Mouse (Mus musculus): ENCODE results near the gene Zbtb45. TPM values are rescaled to one million over a fixed set of nuclear protein-coding genes. Genes with fewer than 3 reads are reported as not detected.

Zbtb45 gene
- polyA plus RNA-seq, 1 experiment = 8.2 TPM

- Histone ChIP-seq H3K27me3 (ENCODE audit: control insufficient read depth, insufficient read depth, insufficient read length) (no peaks in the 10 kb centered on the region), H3ac (ENCODE audit: control insufficient read depth, insufficient read length) (no peak overlapping the region), H3K4me2 (ENCODE audit: low read depth) (no peak overlapping the region), H3K79me2 (ENCODE audit: control insufficient read depth, insufficient read depth) (no peaks in the 10 kb centered on the region), H3K4me3 (no peak overlapping the region), H3K36me3 (ENCODE audit: control insufficient read depth, insufficient read depth) (no peaks in the 10 kb centered on the region)
- TF ChIP-seq SRF (IDR thresholded peaks at IDR 0.05; ENCODE audit: control insufficient read depth, insufficient read length, low read depth) (no peak), TCF12 (IDR thresholded peaks at IDR 0.05; ENCODE audit: insufficient read depth, poor library complexity, severe bottlenecking) (no peak), POLR2A (IDR thresholded peaks at IDR 0.05; ENCODE audit: insufficient read length, low read depth) (no peak), POLR2AphosphoS2 (IDR thresholded peaks at IDR 0.05; ENCODE audit: insufficient read length, low read depth) (no peak), USF1 (IDR thresholded peaks at IDR 0.05; ENCODE audit: low read depth) (no peak), MYOG (IDR thresholded peaks at IDR 0.05; ENCODE audit: control insufficient read depth in 1 of 3, insufficient read depth in 1 of 3, insufficient read length in 2 of 3, low read depth in 2 of 3) (no peak), CEBPB (IDR thresholded peaks at IDR 0.05; ENCODE audit: insufficient read depth, poor library complexity, severe bottlenecking) (no peak), MAX (IDR thresholded peaks at IDR 0.05; ENCODE audit: low read depth) (no peak), TCF3 (IDR thresholded peaks at IDR 0.05; ENCODE audit: insufficient read length, low read depth) (no peak), E2F4 (IDR thresholded peaks at IDR 0.05; ENCODE audit: insufficient read depth) (no peak), MYOD1 (IDR thresholded peaks at IDR 0.05; ENCODE audit: control insufficient read depth in 1 of 3, insufficient read length in 2 of 3, low read depth in 2 of 3) (no peak)
Measured at GRCm38 (mm10) chr7:12997230-12997629, 12.6 kb downstream of the Zbtb45 start.

- TF ChIP-seq REST (IDR thresholded peaks at IDR 0.05; ENCODE audit: insufficient read depth, insufficient read length) (no peak), MAX (IDR thresholded peaks at IDR 0.05; ENCODE audit: low read depth) (no peak), TCF3 (IDR thresholded peaks at IDR 0.05; ENCODE audit: insufficient read length, low read depth) (no peak), TCF12 (IDR thresholded peaks at IDR 0.05; ENCODE audit: insufficient read depth, poor library complexity, severe bottlenecking) (no peak), POLR2AphosphoS2 (IDR thresholded peaks at IDR 0.05; ENCODE audit: insufficient read length, low read depth) (no peak), MYOD1 (IDR thresholded peaks at IDR 0.05; ENCODE audit: control insufficient read depth in 1 of 3, insufficient read length in 2 of 3, low read depth in 2 of 3) (no peak), MYOG (IDR thresholded peaks at IDR 0.05; ENCODE audit: control insufficient read depth in 1 of 3, insufficient read depth in 1 of 3, insufficient read length in 2 of 3, low read depth in 2 of 3) (no peak), CEBPB (IDR thresholded peaks at IDR 0.05; ENCODE audit: insufficient read depth, poor library complexity, severe bottlenecking) (no peak)
- no peaks in the 10 kb centered on the region for H3K27me3 ChIP-seq (ENCODE audit: control insufficient read depth, insufficient read depth, insufficient read length)
- H3ac ChIP-seq (ENCODE audit: control insufficient read depth, insufficient read length) = no peak overlapping the region
- H3K4me3 ChIP-seq = no peak overlapping the region
- no peaks in the 10 kb centered on the region for H3K36me3 ChIP-seq (ENCODE audit: control insufficient read depth, insufficient read depth)
- no peaks in the 10 kb centered on the region for H3K79me2 ChIP-seq (ENCODE audit: control insufficient read depth, insufficient read depth)
- H3K4me2 ChIP-seq (ENCODE audit: low read depth) = no peak overlapping the region
Measured at GRCm38 (mm10) chr7:12995862-12996261, 14.0 kb downstream of the Zbtb45 start.

- H3K4me2 ChIP-seq (ENCODE audit: low read depth) = no peak overlapping the region
Measured at GRCm38 (mm10) chr7:12993148-12993547, 16.7 kb downstream of the Zbtb45 start.

DNA sequence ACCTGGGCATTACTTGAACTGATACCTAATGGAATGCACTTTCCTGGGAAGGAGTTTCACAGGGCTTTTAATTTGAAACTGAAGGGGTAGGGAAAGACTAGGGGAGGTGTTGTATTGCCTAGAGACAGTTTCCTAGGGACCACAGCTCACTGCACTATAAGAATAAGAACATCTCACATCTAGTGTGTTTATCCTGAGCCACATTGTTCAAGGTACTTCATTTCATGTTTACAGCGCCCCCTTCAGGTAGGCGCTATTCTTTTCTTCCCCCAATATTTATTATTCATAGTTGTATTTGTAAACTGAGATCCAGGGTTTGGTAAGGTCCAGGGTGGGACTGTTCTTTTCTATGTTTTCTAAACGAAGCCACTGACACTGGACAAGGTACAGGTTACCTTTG is 17.6 kb downstream of the Zbtb45 start:
- Histone ChIP-seq H3K36me3 (ENCODE audit: control insufficient read depth, insufficient read depth) (no peaks in the 10 kb centered on the region), H3ac (ENCODE audit: control insufficient read depth, insufficient read length) (no peak overlapping the region), H3K4me3 (no peak overlapping the region), H3K4me2 (ENCODE audit: low read depth) (no peak overlapping the region), H3K79me2 (ENCODE audit: control insufficient read depth, insufficient read depth) (no peaks in the 10 kb centered on the region), H3K27me3 (ENCODE audit: control insufficient read depth, insufficient read depth, insufficient read length) (no peaks in the 10 kb centered on the region)
- TF ChIP-seq MYOG (IDR thresholded peaks at IDR 0.05; ENCODE audit: control insufficient read depth in 1 of 3, insufficient read depth in 1 of 3, insufficient read length in 2 of 3, low read depth in 2 of 3) (no peak), CEBPB (IDR thresholded peaks at IDR 0.05; ENCODE audit: insufficient read depth, poor library complexity, severe bottlenecking) (no peak), TCF12 (IDR thresholded peaks at IDR 0.05; ENCODE audit: insufficient read depth, poor library complexity, severe bottlenecking) (no peak), TCF3 (IDR thresholded peaks at IDR 0.05; ENCODE audit: insufficient read length, low read depth) (no peak), MYOD1 (IDR thresholded peaks at IDR 0.05; ENCODE audit: control insufficient read depth in 1 of 3, insufficient read length in 2 of 3, low read depth in 2 of 3) (no peak), POLR2AphosphoS2 (IDR thresholded peaks at IDR 0.05; ENCODE audit: insufficient read length, low read depth) (no peak), REST (IDR thresholded peaks at IDR 0.05; ENCODE audit: insufficient read depth, insufficient read length) (no peak), POLR2A (IDR thresholded peaks at IDR 0.05; ENCODE audit: insufficient read length, low read depth) (no peak), MAX (IDR thresholded peaks at IDR 0.05; ENCODE audit: low read depth) (no peak), USF1 (IDR thresholded peaks at IDR 0.05; ENCODE audit: low read depth) (no peak)

More at GRCm38 (mm10) chr7:12993148-12993547, 16.7 kb downstream of the Zbtb45 start:
- H3K4me3 ChIP-seq = no peak overlapping the region
- H3K79me2 ChIP-seq (ENCODE audit: control insufficient read depth, insufficient read depth) = no peaks in the 10 kb centered on the region
- H3K36me3 ChIP-seq (ENCODE audit: control insufficient read depth, insufficient read depth) = no peaks in the 10 kb centered on the region
- TF ChIP-seq TCF12 (IDR thresholded peaks at IDR 0.05; ENCODE audit: insufficient read depth, poor library complexity, severe bottlenecking) = no peak
- no peak for TF ChIP-seq MYOD1 (IDR thresholded peaks at IDR 0.05; ENCODE audit: control insufficient read depth in 1 of 3, insufficient read length in 2 of 3, low read depth in 2 of 3)
- no peak for TF ChIP-seq TCF3 (IDR thresholded peaks at IDR 0.05; ENCODE audit: insufficient read length, low read depth)
- no peak for TF ChIP-seq POLR2A (IDR thresholded peaks at IDR 0.05; ENCODE audit: insufficient read length, low read depth)
- TF ChIP-seq E2F4 (IDR thresholded peaks at IDR 0.05; ENCODE audit: insufficient read depth) = no peak
- TF ChIP-seq CEBPB (IDR thresholded peaks at IDR 0.05; ENCODE audit: insufficient read depth, poor library complexity, severe bottlenecking) = no peak
- TF ChIP-seq SRF (IDR thresholded peaks at IDR 0.05; ENCODE audit: control insufficient read depth, insufficient read length, low read depth) = no peak
- TF ChIP-seq USF1 (IDR thresholded peaks at IDR 0.05; ENCODE audit: low read depth) = no peak
- TF ChIP-seq MAX (IDR thresholded peaks at IDR 0.05; ENCODE audit: low read depth) = no peak
- TF ChIP-seq MYOG (IDR thresholded peaks at IDR 0.05; ENCODE audit: control insufficient read depth in 1 of 3, insufficient read depth in 1 of 3, insufficient read length in 2 of 3, low read depth in 2 of 3) = no peak
- no peak for TF ChIP-seq REST (IDR thresholded peaks at IDR 0.05; ENCODE audit: insufficient read depth, insufficient read length)
- no peak for TF ChIP-seq POLR2AphosphoS2 (IDR thresholded peaks at IDR 0.05; ENCODE audit: insufficient read length, low read depth)
- H3ac ChIP-seq (ENCODE audit: control insufficient read depth, insufficient read length) = no peak overlapping the region
- H3K27me3 ChIP-seq (ENCODE audit: control insufficient read depth, insufficient read depth, insufficient read length) = no peaks in the 10 kb centered on the region
